8 mouse cellular contexts compared by ENCODE assay signal in genomic region chr17:55813642-55814041, GRCm38 (mm10).
DNase-seq lines count a peak whose midpoint lies in the region; ATAC-seq and TF ChIP-seq lines count a peak whose summit lies in the region.
"Had no signal": no experiment of that assay in that cellular context is flagged by ENCODE, and none has a peak within 500 bp of the region (broad histone marks: within the 10 kb centered on the region; RNA-seq: fewer than 3 reads in every experiment).

No protein-coding gene starts in this region.

- no peak overlapping the region for H3K9ac ChIP-seq in liver, adult 2 months (ENCODE audit: low read depth, low read length)
- no peak overlapping the region for H3K9ac ChIP-seq in liver, embryonic 11.5 days (ENCODE audit: low read depth, low read length)

- no peak for TF ChIP-seq POLR2A in liver, adult 2 months (IDR thresholded peaks at IDR 0.05; ENCODE audit: extremely low read depth, insufficient read depth, low read length)
- no peak for TF ChIP-seq POLR2A in cerebellum, adult 2 months (IDR thresholded peaks at IDR 0.05; ENCODE audit: borderline replicate concordance, insufficient read depth, low read length)

- no peak overlapping the region for H3K27ac ChIP-seq in liver, adult 2 months (replicated peaks; ENCODE audit: insufficient read depth, low read depth, low read length)
- H3K27ac ChIP-seq in liver, embryonic 11.5 days (ENCODE audit: low read depth, low read length): no peak overlapping the region
- no peak overlapping the region for H3K27ac ChIP-seq in cerebellum, adult 2 months (ENCODE audit: insufficient read depth, low read length)

- no peaks in the 10 kb centered on the region for H3K9me3 ChIP-seq in liver, embryonic 11.5 days (ENCODE audit: control insufficient read depth, low read length)

- ATAC-seq in liver, embryonic 11.5 days (replicated peaks; ENCODE audit: low FRiP score): no peak

- H3K27me3 ChIP-seq in liver, adult 2 months (ENCODE audit: control insufficient read depth, insufficient read depth, low read length): no peaks in the 10 kb centered on the region
- H3K27me3 ChIP-seq in liver, embryonic 11.5 days (replicated peaks; ENCODE audit: control insufficient read depth, insufficient read depth, low read length): no peaks in the 10 kb centered on the region
- H3K27me3 ChIP-seq in cerebellum, adult 2 months (ENCODE audit: control insufficient read depth, insufficient read depth, low read length): no peaks in the 10 kb centered on the region

- no peak overlapping the region for H3K4me2 ChIP-seq in liver, embryonic 11.5 days

- H3K4me1 ChIP-seq in liver, adult 2 months (ENCODE audit: control insufficient read depth, insufficient read depth, low read length): no peaks in the 10 kb centered on the region
- no peaks in the 10 kb centered on the region for H3K4me1 ChIP-seq in liver, embryonic 11.5 days (replicated peaks; ENCODE audit: control insufficient read depth, insufficient read depth, low read length)
- no peaks in the 10 kb centered on the region for H3K4me1 ChIP-seq in cerebellum, adult 2 months (ENCODE audit: control insufficient read depth, insufficient read depth, low read length)

- no peaks in the 10 kb centered on the region for H3K79me2 ChIP-seq in liver, adult 2 months (ENCODE audit: control insufficient read depth, insufficient read depth, low read length)

- H3K4me3 ChIP-seq in liver, adult 2 months (ENCODE audit: insufficient read depth, low read depth, low read length): no peak overlapping the region
- no peak overlapping the region for H3K4me3 ChIP-seq in liver, embryonic 11.5 days (ENCODE audit: low read depth, low read length)
- H3K4me3 ChIP-seq in cerebellum, adult 2 months (replicated peaks; ENCODE audit: insufficient read depth, low read depth, low read length): no peak overlapping the region
- H3K4me3 ChIP-seq: erythroblast, embryonic 14.5 days had no signal

- no peaks in the 10 kb centered on the region for H3K36me3 ChIP-seq in liver, adult 2 months (ENCODE audit: control insufficient read depth, insufficient read depth, low read length)
- H3K36me3 ChIP-seq in liver, embryonic 11.5 days (ENCODE audit: control insufficient read depth, insufficient read depth, low read length): no peaks in the 10 kb centered on the region

- TF ChIP-seq CTCF in liver, adult 2 months (IDR thresholded peaks at IDR 0.05; ENCODE audit: low read depth, low read length): peak; percentile 29
- TF ChIP-seq CTCF in cerebellum, adult 2 months (IDR thresholded peaks at IDR 0.05; ENCODE audit: borderline replicate concordance, insufficient read depth, low read depth, low read length): no peak

- peak; percentile 18 for DNase-seq in liver, adult 2 months (ENCODE audit: extremely low read depth, low read depth, low spot score)
- DNase-seq in liver, embryonic 11.5 days (ENCODE audit: low spot score): no peak
- DNase-seq in ES-CJ7 (ENCODE audit: low read depth, low spot score) (peak; percentile 9), adipocyte (ENCODE audit: low spot score) (peak; percentile 6)
- peak; percentile 1 for DNase-seq in mesoderm, embryonic 11.5 days (ENCODE audit: low read depth, low spot score)
- no peak for DNase-seq in gastrocnemius, postnatal 10 days
- DNase-seq in cerebellum, adult 2 months: no peak

Comparison
In these comparisons a context has a peak if more than half of its experiments do, and no peak if none do; other contexts are left out.
1. DNase-seq: peak in liver, adult 2 months (single experiment), ES-CJ7 (single experiment), adipocyte (single experiment) and mesoderm, embryonic 11.5 days (single experiment); none in liver, embryonic 11.5 days (single experiment), gastrocnemius, postnatal 10 days (single experiment) and cerebellum, adult 2 months (0 of 2).